Mouse (Mus musculus) thymus, adult 2 months (tissue): Measurements from ENCODE around the gene Gm49358.

Source experiments
- CTCF ChIP-seq: fragments of 200-500 bp; IDR thresholded peaks from 2 replicates; pipeline ENCODE4 v1.5.1; 2012; ENCODE audit warnings: mild to moderate bottlenecking, control low read depth, low read length, moderate library complexity, borderline replicate concordance; ENCODE audit not compliant: control insufficient read depth, poor library complexity, insufficient read depth; ENCODE audit errors: extremely low read depth
- POLR2A ChIP-seq: fragments of 200-500 bp; IDR thresholded peaks from 2 replicates; pipeline ENCODE4 v1.6.1; 2012; ENCODE audit warnings: mild to moderate bottlenecking, low read length, control low read depth, moderate library complexity; ENCODE audit not compliant: control insufficient read depth, poor library complexity, insufficient read depth; ENCODE audit errors: extremely low read depth

DNA sequence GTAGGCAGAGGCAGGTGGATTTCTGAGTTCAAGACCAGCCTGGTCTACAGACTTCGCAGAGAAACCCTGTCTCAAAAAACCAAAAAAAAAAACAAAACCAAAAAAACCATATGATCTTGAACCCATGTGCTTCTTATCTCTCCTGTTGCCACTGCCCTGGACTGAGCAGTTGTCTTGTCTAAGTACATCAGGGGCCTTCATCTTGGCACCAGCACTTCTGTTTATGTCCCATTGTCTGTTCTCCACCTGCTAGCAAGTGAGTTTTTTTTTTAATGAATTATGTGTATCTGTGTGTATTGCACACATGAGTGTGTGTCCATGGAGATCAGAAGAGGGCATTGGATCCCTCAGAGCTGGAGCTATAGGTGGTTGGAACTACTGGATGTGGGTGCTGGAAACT is 43.6 kb downstream of the Gm49358 start:
- TF ChIP-seq POLR2A, result no peak
- no peak for TF ChIP-seq CTCF
